Mouse (Mus musculus) limb, embryonic 11.5 days (tissue): ENCODE measurements around the gene Car11. TPM values are rescaled to one million over a fixed set of nuclear protein-coding genes. Genes with fewer than 3 reads are reported as not detected.

Experiments
- ATAC-seq: fragments of 200-750 bp; cut with Nextera tagmentation; 2 replicates; pipeline ENCODE4 v1.8.0; 2017; ENCODE audit warnings: low read depth; ENCODE audit not compliant: insufficient number of reproducible peaks, low FRiP score, low TSS enrichment
- DNase-seq: peaks from one replicate; pipeline ENCODE4 v3.0.0-alpha.2; 2015; ENCODE audit warnings: low spot score
- H3K27ac ChIP-seq: fragments of 300-500 bp; sonication (generic); replicated peaks from 2 replicates; pipeline ENCODE4 v1.5.1; 2014; ENCODE audit warnings: low read depth, mild to moderate bottlenecking, low read length
- H3K27me3 ChIP-seq: fragments of 300-500 bp; sonication (generic); 2 replicates; pipeline ENCODE4 v1.6.1; 2014; ENCODE audit warnings: mild to moderate bottlenecking, low read length, mixed read lengths; ENCODE audit not compliant: control insufficient read depth, insufficient read depth
- H3K36me3 ChIP-seq: fragments of 300-500 bp; sonication (generic); 2 replicates; pipeline ENCODE4 v1.6.1; 2014; ENCODE audit warnings: mild to moderate bottlenecking, low read length, moderate library complexity, mixed read lengths; ENCODE audit not compliant: control insufficient read depth, insufficient read depth
- H3K4me1 ChIP-seq: fragments of 300-500 bp; sonication (generic); 2 replicates; pipeline ENCODE4 v1.6.1; 2014; ENCODE audit warnings: low read length, mixed read lengths; ENCODE audit not compliant: control insufficient read depth, insufficient read depth
- H3K4me2 ChIP-seq: fragments of 300-500 bp; sonication (generic); 2 replicates; pipeline ENCODE4 v1.6.1; 2014; ENCODE audit warnings: low read depth, mild to moderate bottlenecking, moderate library complexity; ENCODE audit not compliant: severe bottlenecking
- H3K4me3 ChIP-seq: fragments of 300-500 bp; sonication (generic); 2 replicates; pipeline ENCODE4 v1.5.1; 2014; ENCODE audit warnings: low read depth, low read length
- H3K9ac ChIP-seq: fragments of 300-500 bp; sonication (generic); 2 replicates; pipeline ENCODE4 v1.6.1; 2014; ENCODE audit warnings: mild to moderate bottlenecking, low read length
- H3K9me3 ChIP-seq: fragments of 300-500 bp; sonication (generic); 2 replicates; pipeline ENCODE4 v1.6.1; 2016; ENCODE audit warnings: low read length; ENCODE audit not compliant: control insufficient read depth
- WGBS: fragments of 180-500 bp; shearing (Covaris S2); extraction: QIAGEN DNeasy Blood & Tissue Kit; methylation state at CpG from one replicate; pipeline ENCODE4 v1.1.7; 2014; 5-methylcytosine and 5-hydroxymethylcytosine counted together
- polyA plus RNA-seq: library from polyadenylated mRNA; unstranded; fragments of >200 nt; fragmentation: Nextera tagmentation; extraction: Ambion mirVana; gene quantifications from 2 replicates; pipeline ENCODE4 v1.2.1, GENCODE M21; 2014

The Car11 gene
- polyA plus RNA-seq, 1 experiment from 2014 or later: 5.5 TPM

GRCm38 (mm10) chr7:45705443-45705864 lies 5.8 kb downstream of the Car11 start:
- DNase-seq: no peak
- Histone ChIP-seq H3K4me1 (peaks cover 36% of the 10 kb centered on the region), H3K4me3 (peak overlapping the region; percentile 49), H3K4me2 (peak overlapping the region; percentile 72), H3K27me3 (peaks cover 2% of the 10 kb centered on the region), H3K36me3 (no peaks in the 10 kb centered on the region; the same call in 1 of the 2 replicates), H3K27ac (no peak overlapping the region; the same call in 1 of the 2 replicates), H3K9me3 (no peaks in the 10 kb centered on the region), H3K9ac (peak overlapping the region; percentile 34)
- no peak for ATAC-seq
- 0% methylated on average over 21 of the region's 21 CpGs for WGBS

- H3K4me1 ChIP-seq: peaks cover 34% of the 10 kb centered on the region
- DNase-seq (peak; percentile 68), ATAC-seq (no peak)
- WGBS: 1% methylated on average over 7 of the region's 7 CpGs
- H3K27me3 ChIP-seq: no peaks in the 10 kb centered on the region
- peak overlapping the region; percentile 72 for H3K9ac ChIP-seq
- H3K4me2 ChIP-seq: peak overlapping the region; percentile 72
- no peaks in the 10 kb centered on the region for H3K9me3 ChIP-seq
- no peak overlapping the region for H3K27ac ChIP-seq
- H3K36me3 ChIP-seq: peaks cover 2% of the 10 kb centered on the region; the same call in 1 of the 2 replicates
- H3K4me3 ChIP-seq: peak overlapping the region; percentile 49
Observed at GRCm38 (mm10) chr7:45705873-45706281, 6.2 kb downstream of the Car11 start.

GRCm38 (mm10) chr7:45706721-45707241 lies 7.1 kb downstream of the Car11 start:
- Histone ChIP-seq H3K4me1 (peaks cover 32% of the 10 kb centered on the region), H3K27me3 (no peaks in the 10 kb centered on the region), H3K27ac (peak overlapping the region; percentile 76), H3K4me2 (peak overlapping the region; percentile 72), H3K9me3 (no peaks in the 10 kb centered on the region), H3K9ac (peak overlapping the region; percentile 72), H3K36me3 (peaks cover 9% of the 10 kb centered on the region; the same call in 1 of the 2 replicates), H3K4me3 (peak overlapping the region; percentile 49)
- peak; percentile 90 for DNase-seq
- ATAC-seq: no peak
- 1% methylated on average over 45 of the region's 45 CpGs for WGBS

GRCm38 (mm10) chr7:45707375-45707967 lies 7.8 kb downstream of the Car11 start:
- no peaks in the 10 kb centered on the region for H3K9me3 ChIP-seq
- H3K9ac ChIP-seq: peak overlapping the region; percentile 35; the same call in 1 of the 2 replicates
- DNase-seq (peak; percentile 92), ATAC-seq (0 out of 2 replicates have a peak, but pooled peaks have one; percentile 1)
- peaks cover 32% of the 10 kb centered on the region for H3K4me1 ChIP-seq
- no peaks in the 10 kb centered on the region for H3K27me3 ChIP-seq
- peak overlapping the region; percentile 72 for H3K4me2 ChIP-seq
- H3K27ac ChIP-seq: peak overlapping the region; percentile 76
- 0% methylated on average over 27 of the region's 27 CpGs for WGBS
- H3K36me3 ChIP-seq: peaks cover 14% of the 10 kb centered on the region; the same call in 1 of the 2 replicates
- H3K4me3 ChIP-seq: peak overlapping the region; percentile 49

- 28% methylated on average over 13 of the region's 13 CpGs for WGBS
- DNase-seq (peak; percentile 43), ATAC-seq (no peak)
- Histone ChIP-seq H3K27me3 (no peaks in the 10 kb centered on the region), H3K4me1 (peaks cover 32% of the 10 kb centered on the region), H3K27ac (no peak overlapping the region), H3K36me3 (peaks cover 22% of the 10 kb centered on the region; the same call in 1 of the 2 replicates), H3K4me3 (peak overlapping the region; percentile 49), H3K4me2 (peak overlapping the region; percentile 72; the same call in 1 of the 2 replicates), H3K9me3 (no peaks in the 10 kb centered on the region), H3K9ac (peak overlapping the region; percentile 35; the same call in 1 of the 2 replicates)
Observed at GRCm38 (mm10) chr7:45708221-45708761, 8.6 kb downstream of the Car11 start.

GRCm38 (mm10) chr7:45709036-45709435 lies 9.4 kb downstream of the Car11 start:
- peaks cover 27% of the 10 kb centered on the region for H3K4me1 ChIP-seq
- H3K9me3 ChIP-seq: no peaks in the 10 kb centered on the region
- ATAC-seq (no peak), DNase-seq (peak; percentile 42)
- H3K36me3 ChIP-seq: peaks cover 23% of the 10 kb centered on the region; the same call in 1 of the 2 replicates
- no peak overlapping the region for H3K27ac ChIP-seq
- H3K4me3 ChIP-seq: no peak overlapping the region
- no peaks in the 10 kb centered on the region for H3K27me3 ChIP-seq
- 62% methylated on average over 6 of the region's 6 CpGs for WGBS
- H3K4me2 ChIP-seq: no peak overlapping the region
- no peak overlapping the region for H3K9ac ChIP-seq

GRCm38 (mm10) chr7:45709677-45710355 lies 10.2 kb downstream of the Car11 start:
- H3K36me3 ChIP-seq: peaks cover 23% of the 10 kb centered on the region; the same call in 1 of the 2 replicates
- 79% methylated on average over 14 of the region's 14 CpGs for WGBS
- H3K9ac ChIP-seq: no peak overlapping the region
- H3K4me1 ChIP-seq: peaks cover 31% of the 10 kb centered on the region
- ATAC-seq: no peak
- no peak overlapping the region for H3K4me3 ChIP-seq
- H3K27me3 ChIP-seq: no peaks in the 10 kb centered on the region
- H3K4me2 ChIP-seq: no peak overlapping the region
- DNase-seq: no peak
- no peaks in the 10 kb centered on the region for H3K9me3 ChIP-seq
- H3K27ac ChIP-seq: no peak overlapping the region
